Mouse (Mus musculus) midbrain, embryonic 11.5 days (tissue): ENCODE measurements at regions not wholly inside any gene's neighbourhood (a gene's known extent, or its start where the extent isn't known, plus 50 kb on each side); places are given as distances from the start of the nearest gene placed in this dataset.
"Not testable (repeated sequence)": the region's sequence is repeated elsewhere in the genome, so short reads cannot be mapped to it uniquely, and the experiment has no call there.

Experiments
- ATAC-seq: fragments of 200-750 bp; cut with Nextera tagmentation; 2 replicates; pipeline ENCODE4 v1.8.0; 2017; ENCODE audit warnings: moderate TSS enrichment, moderate library complexity; ENCODE audit not compliant: low FRiP score
- DNase-seq: peaks from one replicate; pipeline ENCODE4 v3.0.0; 2015; ENCODE audit warnings: low spot score; ENCODE audit errors: missing footprints
- H3K27ac ChIP-seq: fragments of 300-500 bp; sonication (generic); 2 replicates; pipeline ENCODE4 v1.5.1; 2014; ENCODE audit warnings: low read depth, low read length
- H3K27me3 ChIP-seq: fragments of 300-500 bp; sonication (generic); 2 replicates; pipeline ENCODE4 v1.6.1; 2014; ENCODE audit warnings: mild to moderate bottlenecking, low read length, moderate library complexity, mixed read lengths; ENCODE audit not compliant: control insufficient read depth, insufficient read depth
- H3K36me3 ChIP-seq: fragments of 300-500 bp; sonication (generic); 2 replicates; pipeline ENCODE4 v1.6.1; 2014; ENCODE audit warnings: mild to moderate bottlenecking, low read length, moderate library complexity, mixed read lengths; ENCODE audit not compliant: control insufficient read depth, insufficient read depth
- H3K4me1 ChIP-seq: fragments of 300-500 bp; sonication (generic); 2 replicates; pipeline ENCODE4 v1.6.1; 2014; ENCODE audit warnings: low read length; ENCODE audit not compliant: control insufficient read depth, insufficient read depth
- H3K4me2 ChIP-seq: fragments of 300-500 bp; sonication (generic); 2 replicates; pipeline ENCODE4 v1.6.1; 2014; ENCODE audit warnings: mild to moderate bottlenecking, moderate library complexity
- H3K4me3 ChIP-seq: fragments of 300-500 bp; sonication (generic); 2 replicates; pipeline ENCODE4 v1.5.1; 2014; ENCODE audit warnings: low read depth, low read length
- H3K9ac ChIP-seq: fragments of 300-500 bp; sonication (generic); 2 replicates; pipeline ENCODE4 v1.6.1; 2014; ENCODE audit warnings: low read length
- H3K9me3 ChIP-seq: fragments of 300-500 bp; sonication (generic); 2 replicates; pipeline ENCODE4 v1.6.1; 2016; ENCODE audit warnings: low read length; ENCODE audit not compliant: control insufficient read depth
- WGBS: fragments of 180-500 bp; shearing (Covaris S2); extraction: QIAGEN DNeasy Blood & Tissue Kit; methylation state at CpG from one replicate; pipeline ENCODE4 v1.1.7; 2014; 5-methylcytosine and 5-hydroxymethylcytosine counted together

DNA sequence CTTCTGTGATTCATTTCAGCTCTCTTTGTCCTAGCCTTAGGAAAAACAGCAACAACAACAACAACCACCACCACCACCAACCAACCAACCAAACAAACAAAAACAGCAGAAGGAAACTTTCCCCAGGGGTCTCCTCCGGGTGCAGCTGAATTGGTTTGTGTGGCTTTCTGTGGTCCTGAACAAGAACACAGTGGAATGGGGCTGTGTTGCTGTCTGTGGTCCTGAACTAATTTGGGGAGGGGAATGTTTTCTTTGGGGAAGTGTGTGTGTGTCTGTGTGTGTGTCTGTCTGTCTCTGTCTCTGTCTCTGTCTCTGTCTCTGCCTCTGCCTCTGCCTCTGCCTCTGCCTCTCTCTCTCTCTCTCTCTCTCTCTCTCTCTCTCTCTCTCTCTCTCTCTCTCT, 164.8 kb upstream of the 1700012A03Rik start:
- WGBS, result 7% methylated on average over 1 of the region's 1 CpGs
- ATAC-seq, result not testable (repeated sequence)

DNA sequence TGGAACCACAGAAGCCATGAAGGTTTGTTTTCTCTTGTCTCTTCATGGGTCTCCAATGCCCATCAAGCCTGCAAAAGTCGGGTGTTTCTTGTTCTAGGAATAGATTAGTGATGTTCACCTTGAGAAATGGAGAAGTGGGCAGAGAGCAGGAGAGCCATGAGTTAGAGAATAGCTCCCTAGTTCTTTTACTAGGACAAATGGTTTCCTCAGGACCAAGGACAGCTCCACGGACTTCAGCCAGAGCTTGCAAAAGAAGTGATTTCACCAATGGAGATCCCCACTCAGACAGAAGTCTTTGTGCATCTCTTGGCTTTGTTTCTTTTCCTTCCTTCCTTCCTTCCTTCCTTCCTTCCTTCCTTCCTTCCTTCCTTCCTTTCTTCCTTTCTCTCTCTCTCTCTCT, 166.3 kb upstream of the 1700012A03Rik start:
- no peak overlapping the region for H3K4me2 ChIP-seq
- H3K4me3 ChIP-seq, result no peak overlapping the region
- no peak for ATAC-seq
- H3K27ac ChIP-seq, result no peak overlapping the region
- peak; percentile 86 for DNase-seq
- no peaks in the 10 kb centered on the region for H3K9me3 ChIP-seq
- 11% methylated on average over 2 of the region's 2 CpGs for WGBS
- H3K27me3 ChIP-seq, result no peaks in the 10 kb centered on the region
- H3K36me3 ChIP-seq, result no peaks in the 10 kb centered on the region
- no peak overlapping the region for H3K9ac ChIP-seq
- no peaks in the 10 kb centered on the region for H3K4me1 ChIP-seq

More for the DNA sequence above, 164.8 kb upstream of the 1700012A03Rik start:
- DNase-seq, H3K27ac ChIP-seq, H3K9me3 ChIP-seq, H3K4me1 ChIP-seq, H3K4me2 ChIP-seq, H3K9ac ChIP-seq, H3K27me3 ChIP-seq, H3K36me3 ChIP-seq, H3K4me3 ChIP-seq: not testable (repeated sequence)

DNA sequence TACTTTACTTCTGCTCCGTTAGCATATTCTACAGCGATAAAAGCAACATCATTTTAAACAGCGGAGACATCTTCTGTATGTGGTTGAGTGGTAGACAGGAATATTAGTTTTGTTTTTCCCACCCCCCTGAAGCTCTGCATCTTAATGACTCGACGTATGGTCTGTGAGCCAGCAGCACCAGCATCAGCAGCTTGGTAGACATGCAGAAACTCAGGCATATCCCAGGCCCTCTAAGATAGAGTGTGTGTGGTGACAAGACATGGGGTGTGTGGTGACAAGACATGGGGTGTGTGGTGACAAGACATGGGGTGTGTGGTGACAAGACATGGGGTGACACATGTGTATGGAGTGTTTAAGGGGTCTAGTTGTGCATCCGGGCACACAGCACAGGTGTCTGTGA, 175.4 kb upstream of the 1700012A03Rik start:
- DNase-seq (no peak), ATAC-seq (no peak)
- H3K9me3 ChIP-seq, result no peaks in the 10 kb centered on the region
- 87% methylated on average over 6 of the region's 6 CpGs for WGBS
- H3K4me3 ChIP-seq, result no peak overlapping the region
- no peak overlapping the region for H3K27ac ChIP-seq
- no peak overlapping the region for H3K9ac ChIP-seq
- H3K4me2 ChIP-seq, result no peak overlapping the region
- H3K4me1 ChIP-seq, result no peaks in the 10 kb centered on the region
- H3K36me3 ChIP-seq, result no peaks in the 10 kb centered on the region
- H3K27me3 ChIP-seq, result no peaks in the 10 kb centered on the region

DNA sequence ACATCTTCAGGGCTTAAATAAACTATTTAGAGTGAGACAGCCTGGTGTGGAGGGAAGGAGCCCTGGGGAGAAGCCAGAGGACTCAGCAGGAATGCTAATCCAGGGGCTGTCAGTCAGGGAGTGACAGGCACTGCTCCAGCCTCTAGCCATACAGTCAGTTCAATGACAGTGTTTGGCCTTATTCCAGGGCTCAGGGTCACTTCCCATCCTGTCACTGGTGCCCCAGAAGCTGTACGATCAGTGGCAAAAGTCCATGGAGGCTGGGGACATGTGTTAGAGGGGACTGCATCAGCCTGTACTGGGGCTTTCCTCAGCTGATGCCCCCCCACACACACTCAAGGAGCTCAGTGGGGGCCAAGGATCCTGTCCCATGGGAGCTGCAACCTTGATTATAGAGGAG, 176.1 kb upstream of the 1700012A03Rik start:
- ATAC-seq (no peak; the same call in 1 of the 2 replicates), DNase-seq (no peak)
- Histone ChIP-seq H3K27ac (no peak overlapping the region), H3K9ac (no peak overlapping the region), H3K27me3 (no peaks in the 10 kb centered on the region), H3K36me3 (no peaks in the 10 kb centered on the region), H3K4me1 (no peaks in the 10 kb centered on the region), H3K4me2 (no peak overlapping the region), H3K4me3 (no peak overlapping the region), H3K9me3 (no peaks in the 10 kb centered on the region)
- WGBS, result 47% methylated on average over 1 of the region's 1 CpGs

DNA sequence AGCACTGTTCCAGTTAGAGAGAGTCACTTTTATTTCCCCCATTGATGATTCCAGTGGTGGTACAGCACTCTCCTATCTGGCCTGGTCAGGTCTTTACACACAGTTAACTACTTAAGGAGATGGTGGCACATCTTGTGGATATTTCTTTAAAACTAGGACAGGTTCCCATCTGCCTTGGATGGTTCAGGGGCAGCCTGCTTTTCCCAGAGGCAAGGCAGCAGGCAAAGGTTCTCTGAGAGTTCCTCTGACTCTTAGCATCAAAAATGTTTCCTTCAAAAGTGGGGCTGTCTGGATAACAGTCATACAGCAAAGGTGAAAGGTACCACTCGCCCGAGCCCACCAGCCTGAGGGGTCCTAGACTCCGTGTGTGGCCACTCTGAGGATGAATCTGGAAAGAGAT, 178.3 kb upstream of the 1700012A03Rik start:
- ATAC-seq, result no peak
- no peak for DNase-seq
- no peaks in the 10 kb centered on the region for H3K4me1 ChIP-seq
- H3K36me3 ChIP-seq, result no peaks in the 10 kb centered on the region
- H3K9ac ChIP-seq, result no peak overlapping the region
- H3K4me3 ChIP-seq, result no peak overlapping the region
- H3K27me3 ChIP-seq, result no peaks in the 10 kb centered on the region
- H3K27ac ChIP-seq, result no peak overlapping the region
- 87% methylated on average over 3 of the region's 3 CpGs for WGBS
- H3K4me2 ChIP-seq, result no peak overlapping the region
- H3K9me3 ChIP-seq, result no peaks in the 10 kb centered on the region

DNA sequence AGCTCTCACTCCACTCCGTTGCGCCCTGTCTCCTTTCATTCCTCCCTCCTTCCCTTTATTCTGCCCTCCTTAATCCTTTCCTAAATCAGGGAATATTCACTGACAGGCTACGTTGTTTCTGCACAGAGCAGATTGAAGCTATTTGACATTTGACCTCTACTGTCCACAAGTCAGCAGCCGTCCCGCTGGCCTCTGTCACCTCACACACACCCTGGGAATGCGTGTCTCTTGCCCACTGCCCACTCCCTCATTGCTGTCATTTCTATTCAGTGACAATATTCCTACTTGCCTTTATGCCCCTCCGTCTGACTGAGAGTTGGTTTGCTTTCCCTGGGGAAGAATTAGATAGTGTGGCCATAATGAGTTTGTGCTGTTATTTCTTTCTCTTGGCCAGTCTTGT, 188.1 kb upstream of the 1700012A03Rik start:
- H3K4me2 ChIP-seq, result no peak overlapping the region

DNA sequence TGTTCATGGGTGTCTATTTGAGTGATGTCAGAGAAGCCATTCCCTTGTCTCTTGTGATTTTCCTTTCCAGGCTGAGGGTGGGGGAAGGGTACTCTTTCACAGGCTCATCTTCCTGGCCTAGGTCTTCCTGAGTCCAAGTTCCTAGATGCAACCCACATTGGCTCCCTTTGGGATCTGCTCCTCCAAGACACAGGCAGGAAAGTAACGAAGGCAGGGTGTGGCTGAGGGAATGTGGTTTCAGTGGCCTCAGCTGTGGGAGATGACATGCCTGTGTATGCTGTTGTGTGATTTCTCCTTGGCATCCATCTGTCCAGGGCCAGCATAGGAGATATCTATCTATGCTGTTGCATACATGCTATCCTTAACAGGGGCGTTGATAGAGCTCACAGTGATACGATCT, 190.4 kb upstream of the 1700012A03Rik start:
- Histone ChIP-seq H3K36me3 (no peaks in the 10 kb centered on the region), H3K4me1 (peaks cover 5% of the 10 kb centered on the region; the same call in 1 of the 2 replicates), H3K27me3 (no peaks in the 10 kb centered on the region), H3K27ac (no peak overlapping the region), H3K4me3 (no peak overlapping the region), H3K9ac (no peak overlapping the region), H3K9me3 (no peaks in the 10 kb centered on the region), H3K4me2 (no peak overlapping the region)
- WGBS, result 91% methylated on average over 3 of the region's 3 CpGs
- ATAC-seq (no peak), DNase-seq (no peak)

More for the DNA sequence above, 188.1 kb upstream of the 1700012A03Rik start:
- Histone ChIP-seq H3K9me3 (no peaks in the 10 kb centered on the region), H3K9ac (no peak overlapping the region), H3K4me3 (no peak overlapping the region), H3K27me3 (no peaks in the 10 kb centered on the region), H3K36me3 (no peaks in the 10 kb centered on the region), H3K4me1 (peaks cover 5% of the 10 kb centered on the region; the same call in 1 of the 2 replicates), H3K27ac (no peak overlapping the region)
- DNase-seq (no peak), ATAC-seq (no peak)
- WGBS, result 35% methylated on average over 7 of the region's 7 CpGs

DNA sequence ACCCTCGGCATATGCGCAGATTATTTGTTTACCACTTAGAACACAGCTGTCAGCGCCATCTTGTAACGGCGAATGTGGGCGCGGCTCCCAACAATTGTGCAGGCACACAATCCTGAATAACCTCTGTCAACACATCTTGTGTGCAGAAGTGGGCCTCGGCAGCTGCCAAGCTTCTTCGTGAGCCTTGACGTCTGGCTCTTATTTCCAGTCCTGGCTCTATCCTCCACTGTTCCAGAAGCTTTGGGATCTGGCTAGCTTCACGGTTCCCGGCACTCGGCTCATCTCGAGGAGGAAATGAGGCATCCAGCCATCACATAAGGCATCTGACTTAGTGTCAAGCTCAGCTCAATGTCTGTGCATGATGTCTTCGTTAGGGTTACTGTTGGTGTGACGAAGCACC, 195.8 kb upstream of the 1700012A03Rik start:
- Histone ChIP-seq H3K4me3 (no peak overlapping the region), H3K9ac (no peak overlapping the region), H3K4me1 (no peaks in the 10 kb centered on the region), H3K9me3 (no peaks in the 10 kb centered on the region), H3K4me2 (no peak overlapping the region), H3K27me3 (no peaks in the 10 kb centered on the region), H3K27ac (no peak overlapping the region), H3K36me3 (no peaks in the 10 kb centered on the region)
- no peak for DNase-seq
- 94% methylated on average over 14 of the region's 16 CpGs for WGBS
- ATAC-seq, result no peak

DNA sequence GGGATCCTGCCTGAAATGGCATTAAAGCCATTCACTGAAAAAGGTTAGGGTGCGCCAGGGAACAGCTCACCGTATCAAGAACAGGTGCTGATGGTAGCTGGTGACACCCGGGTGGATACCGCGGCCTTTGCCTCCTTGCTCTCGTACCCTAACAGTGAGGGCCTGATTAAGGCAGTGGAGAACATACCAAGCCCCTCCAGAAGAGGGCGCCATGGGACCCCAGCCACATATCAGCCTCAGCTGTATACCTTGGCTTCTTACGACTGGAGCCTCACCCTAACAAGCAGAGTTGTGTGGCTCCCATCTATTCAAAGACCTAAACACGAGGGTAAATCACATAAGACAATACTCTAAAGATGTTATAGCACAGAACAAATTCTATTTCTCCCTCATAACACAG, 203.7 kb upstream of the 1700012A03Rik start:
- ATAC-seq (no peak), DNase-seq (no peak)
- Histone ChIP-seq H3K27ac (no peak overlapping the region), H3K9me3 (no peaks in the 10 kb centered on the region), H3K27me3 (no peaks in the 10 kb centered on the region), H3K9ac (no peak overlapping the region), H3K4me3 (no peak overlapping the region), H3K4me1 (no peaks in the 10 kb centered on the region), H3K36me3 (no peaks in the 10 kb centered on the region), H3K4me2 (no peak overlapping the region)
- WGBS, result 86% methylated on average over 9 of the region's 9 CpGs

DNA sequence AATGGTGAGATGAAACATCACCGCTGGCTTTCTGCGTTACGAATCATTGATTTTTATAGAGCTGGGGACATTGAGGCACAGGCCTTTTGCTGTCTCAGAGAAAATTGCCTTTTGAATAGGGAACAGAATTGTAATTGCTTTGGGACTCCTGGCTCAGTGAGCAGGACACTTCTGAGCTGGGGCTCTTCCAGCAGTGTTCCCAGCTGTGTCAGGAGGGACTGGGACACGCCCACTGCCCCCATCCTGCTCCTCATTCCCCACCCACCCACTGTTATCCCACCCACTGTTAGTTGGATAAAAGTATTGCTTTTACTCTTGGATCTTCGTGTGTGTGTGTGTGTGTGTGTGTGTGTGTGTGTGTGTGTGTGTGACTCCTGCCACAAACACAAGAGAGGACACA, 204.4 kb upstream of the 1700012A03Rik start:
- Histone ChIP-seq H3K9me3 (no peaks in the 10 kb centered on the region), H3K4me2 (no peak overlapping the region), H3K27ac (no peak overlapping the region), H3K9ac (no peak overlapping the region), H3K4me1 (no peaks in the 10 kb centered on the region), H3K27me3 (no peaks in the 10 kb centered on the region), H3K4me3 (no peak overlapping the region), H3K36me3 (no peaks in the 10 kb centered on the region)
- no peak for DNase-seq
- no peak for ATAC-seq
- WGBS, result 87% methylated on average over 5 of the region's 5 CpGs
